Mouse (Mus musculus) kidney, adult 2 months (tissue): Measurements from ENCODE around the gene Mrpl18.

Experiments
- CTCF ChIP-seq: fragments of 200-500 bp; conservative IDR thresholded peaks from 2 replicates; pipeline ENCODE4 v1.5.1; 2011; ENCODE audit warnings: low read depth, mild to moderate bottlenecking, control low read depth, low read length, moderate library complexity, mixed read lengths; ENCODE audit not compliant: insufficient read depth, insufficient read length
- POLR2A ChIP-seq: fragments of 200-500 bp; IDR thresholded peaks from one replicate; pipeline ENCODE4 v1.6.1; 2011; ENCODE audit warnings: low read depth, low read length, control low read depth

GRCm38 (mm10) chr17:12872275-12873028 is 43.7 kb downstream of the Mrpl18 start:
- TF ChIP-seq CTCF (no peak), POLR2A (no peak)
